Mouse (Mus musculus): ENCODE results near the gene Gnb1.

Gene Gnb1

GRCm38 (mm10) chr4:155485521-155485920, 5.6 kb upstream of the Gnb1 start:
- DNase-seq (ENCODE audit: low spot score in 2 of 2), result no peak

DNA sequence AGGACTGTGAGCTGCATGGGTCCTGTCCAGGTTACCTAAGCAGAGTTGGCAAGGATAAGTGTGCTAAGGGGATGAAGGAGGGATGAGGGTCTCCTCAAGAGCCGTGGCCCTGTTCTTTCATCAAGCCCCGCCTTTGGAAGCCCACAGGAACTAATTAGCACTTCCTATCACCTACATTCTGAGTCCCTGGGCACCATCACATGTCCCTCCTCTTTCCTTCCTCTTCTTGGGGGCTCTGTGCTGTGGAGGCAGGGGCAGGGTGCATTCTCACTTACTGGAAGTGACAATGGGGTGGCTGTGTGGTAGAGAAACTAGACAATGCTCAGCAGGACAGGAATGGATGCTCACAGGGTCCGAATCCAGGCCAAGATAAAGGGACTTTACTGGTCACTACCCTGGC, 3.4 kb upstream of the Gnb1 start:
- DNase-seq (ENCODE audit: low spot score in 2 of 2), result no peak

DNA sequence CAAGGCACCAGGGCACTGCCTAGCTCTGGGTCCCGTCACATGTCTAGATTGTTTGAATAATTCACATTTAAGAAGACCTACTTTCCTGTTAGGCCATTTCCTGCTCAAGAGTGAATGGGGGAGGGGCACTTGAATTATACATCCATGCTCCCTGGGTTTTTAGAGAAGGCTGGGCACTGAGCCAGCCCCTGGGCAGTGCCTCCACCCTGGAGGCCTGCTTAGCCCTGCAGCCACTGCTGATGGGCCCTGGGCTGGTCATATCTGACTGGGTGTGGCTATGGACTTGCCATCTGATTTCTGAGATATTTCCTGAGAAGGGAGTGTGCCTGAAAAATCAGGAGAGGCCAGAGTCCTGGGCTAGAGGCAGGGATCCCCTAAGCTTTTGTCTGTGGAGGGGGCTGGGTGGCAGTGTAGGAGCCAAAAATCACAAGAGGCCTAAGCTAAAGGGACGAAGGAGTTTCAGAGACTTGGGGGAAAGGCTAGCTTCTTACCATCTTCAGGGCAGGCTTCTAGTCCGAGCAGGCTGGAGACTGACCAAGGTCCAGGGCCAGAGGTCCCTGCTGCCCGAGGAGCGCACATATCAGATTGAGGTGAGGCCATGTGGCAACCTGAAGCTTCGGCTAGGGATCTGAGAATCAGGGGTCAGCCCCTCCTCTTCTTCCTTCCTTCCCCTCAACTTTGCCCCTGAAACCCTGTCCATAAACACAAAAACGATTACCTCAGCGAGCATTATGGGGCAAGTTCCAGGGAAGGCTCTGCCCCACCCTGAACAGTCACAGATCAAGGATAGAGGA, 2.7 kb upstream of the Gnb1 start:
- no peak for DNase-seq (ENCODE audit: low spot score in 2 of 2)

DNA sequence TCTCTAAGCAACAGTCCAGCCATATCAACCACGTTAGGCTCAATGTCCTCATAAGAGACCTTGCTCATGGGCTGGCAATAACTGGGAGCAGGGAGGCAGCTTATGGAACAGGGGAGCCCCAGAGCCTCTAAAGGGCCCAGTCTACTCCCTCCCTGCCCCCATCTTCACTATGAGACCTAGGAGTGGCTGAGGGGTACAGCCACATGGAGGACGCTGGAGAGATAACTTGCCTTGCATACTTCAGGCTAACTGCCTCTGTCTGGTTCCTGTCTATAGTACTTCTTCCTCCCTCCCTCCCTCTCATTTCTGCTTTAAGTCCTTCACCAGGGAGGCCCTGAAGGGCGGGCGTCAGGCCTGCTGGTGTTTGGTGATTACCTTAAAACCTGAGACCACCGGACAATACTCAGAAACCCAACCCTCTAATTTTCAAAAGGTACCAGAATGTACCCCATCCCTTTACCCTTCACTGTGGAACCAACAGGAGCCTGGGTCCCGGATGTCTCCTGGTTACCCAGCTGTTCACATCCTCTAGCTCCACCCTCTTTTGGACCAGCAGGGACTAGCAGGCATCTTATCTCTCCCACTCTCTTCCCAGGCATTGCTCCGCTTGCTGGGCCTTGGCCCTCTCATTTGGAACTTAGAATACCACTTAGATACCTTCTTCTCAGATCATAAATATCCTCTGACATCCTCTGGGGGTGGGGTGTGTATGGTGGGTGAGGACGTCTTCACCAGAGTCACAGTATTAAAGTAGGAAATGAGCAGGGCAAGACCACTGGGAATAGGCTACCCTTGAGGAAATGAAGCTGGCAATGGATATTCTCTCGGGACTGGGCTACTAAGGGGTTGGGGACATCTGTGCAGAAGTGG, 1.8 kb upstream of the Gnb1 start:
- DNase-seq (ENCODE audit: low spot score in 2 of 2), result no peak

- no peak for DNase-seq (ENCODE audit: low spot score in 2 of 2)
Observed at GRCm38 (mm10) chr4:155490456-155490855, 705 bp upstream of the Gnb1 start.

- no peak for DNase-seq (ENCODE audit: low spot score in 2 of 2)
Observed at GRCm38 (mm10) chr4:155491529-155492130, 469 bp downstream of the Gnb1 start.

DNA sequence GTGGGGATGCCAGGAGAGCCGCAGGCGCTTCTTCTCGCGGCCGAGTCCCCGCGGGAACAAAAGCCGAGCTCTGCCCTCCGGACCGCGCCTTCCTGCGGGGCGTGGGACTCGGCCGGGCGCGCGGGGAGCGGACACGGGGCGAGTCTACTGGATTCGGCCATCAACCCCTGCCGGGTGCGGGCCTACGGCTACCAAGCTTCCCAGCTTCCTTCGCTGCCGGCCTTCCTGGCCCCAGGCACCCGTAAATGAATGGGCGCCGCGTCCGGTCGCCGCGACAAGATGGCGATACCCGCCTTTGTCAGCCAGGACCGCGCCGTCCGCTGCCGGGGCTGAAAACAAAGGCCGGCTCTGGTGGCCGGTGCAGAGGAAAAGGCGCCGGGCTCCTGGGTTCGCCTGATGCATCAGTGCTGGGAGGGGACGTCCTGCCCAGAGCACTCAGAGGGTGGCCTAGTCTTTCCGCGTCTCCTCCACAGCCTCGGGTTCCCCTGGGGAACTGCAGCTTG, 1.0 kb downstream of the Gnb1 start:
- peak in 1 of 2 experiments; percentile 17 for DNase-seq (ENCODE audit: low spot score in 2 of 2)

DNA sequence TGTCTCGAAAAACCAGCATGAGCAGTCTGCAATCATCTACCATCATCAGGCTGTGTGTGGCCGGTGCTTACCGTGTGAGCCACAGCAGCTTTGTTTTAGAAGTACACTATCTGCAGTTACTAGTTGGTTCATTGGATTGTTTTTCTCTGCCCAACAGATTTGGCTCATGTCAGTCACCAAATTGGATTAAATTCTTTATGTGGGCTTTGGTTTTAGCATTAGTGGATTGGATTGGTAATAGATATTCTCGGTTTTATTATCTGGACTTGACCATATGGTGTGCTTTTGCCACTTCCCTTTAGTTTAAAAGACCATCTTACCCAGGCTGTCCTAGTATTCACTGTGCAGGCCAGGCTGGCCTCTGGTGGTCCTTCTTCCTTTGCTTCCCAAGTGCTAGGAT, 3.7 kb downstream of the Gnb1 start:
- no peak for DNase-seq (ENCODE audit: low spot score in 2 of 2)

DNA sequence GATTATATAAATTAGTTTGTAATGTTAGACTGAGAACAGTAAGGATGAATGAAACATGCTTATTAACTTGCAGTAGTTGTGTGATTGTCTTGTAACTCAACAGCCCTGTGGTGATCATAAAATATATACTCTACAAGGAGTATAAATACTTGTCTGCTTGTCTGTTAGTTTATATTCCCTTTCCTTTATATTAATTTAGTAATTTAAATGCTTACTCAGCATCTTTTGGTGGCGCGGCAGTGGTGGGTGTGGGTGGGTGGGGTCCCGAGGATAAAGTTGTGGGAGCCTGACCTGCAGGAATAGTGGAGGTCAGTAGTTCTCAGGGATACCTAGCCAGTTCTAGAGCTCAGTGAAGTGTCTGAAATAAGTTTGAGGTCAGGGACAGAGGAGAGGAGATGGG, 6.8 kb downstream of the Gnb1 start:
- no peak for DNase-seq (ENCODE audit: low spot score in 2 of 2)

GRCm38 (mm10) chr4:155501126-155501525, 10.0 kb downstream of the Gnb1 start:
- no peak for DNase-seq (ENCODE audit: low spot score in 2 of 2)

GRCm38 (mm10) chr4:155505067-155505466, 13.9 kb downstream of the Gnb1 start:
- no peak for DNase-seq (ENCODE audit: low spot score in 2 of 2)

- no peak for DNase-seq (ENCODE audit: low spot score in 2 of 2)
Observed at GRCm38 (mm10) chr4:155505671-155506295, 14.6 kb downstream of the Gnb1 start.

GRCm38 (mm10) chr4:155508614-155509013, 17.5 kb downstream of the Gnb1 start:
- DNase-seq (ENCODE audit: low spot score in 2 of 2), result no peak

DNA sequence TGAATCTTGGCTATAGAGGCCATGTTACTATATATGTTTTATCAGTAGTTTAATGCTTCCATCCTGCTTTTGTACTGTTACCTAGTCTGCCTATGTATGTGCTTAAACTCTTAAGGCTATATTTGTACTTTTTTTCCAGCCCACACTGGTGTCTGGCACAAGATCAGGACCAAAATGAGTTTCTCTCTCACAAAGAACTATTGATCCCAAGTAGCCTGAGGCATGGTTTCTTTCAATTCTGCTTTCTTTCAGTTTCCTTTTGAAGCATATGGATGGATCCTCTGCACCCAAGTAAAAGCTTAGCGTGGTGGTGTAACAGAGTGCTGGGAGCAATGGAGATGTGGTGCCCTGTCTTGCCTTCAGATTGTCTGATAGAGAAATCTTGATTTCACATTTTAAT, 19.8 kb downstream of the Gnb1 start:
- no peak for DNase-seq (ENCODE audit: low spot score in 2 of 2)

GRCm38 (mm10) chr4:155514810-155515209, 23.6 kb downstream of the Gnb1 start:
- DNase-seq (ENCODE audit: low spot score in 2 of 2), result no peak

GRCm38 (mm10) chr4:155517948-155518517, 26.9 kb downstream of the Gnb1 start:
- DNase-seq (ENCODE audit: low spot score in 2 of 2), result no peak

DNA sequence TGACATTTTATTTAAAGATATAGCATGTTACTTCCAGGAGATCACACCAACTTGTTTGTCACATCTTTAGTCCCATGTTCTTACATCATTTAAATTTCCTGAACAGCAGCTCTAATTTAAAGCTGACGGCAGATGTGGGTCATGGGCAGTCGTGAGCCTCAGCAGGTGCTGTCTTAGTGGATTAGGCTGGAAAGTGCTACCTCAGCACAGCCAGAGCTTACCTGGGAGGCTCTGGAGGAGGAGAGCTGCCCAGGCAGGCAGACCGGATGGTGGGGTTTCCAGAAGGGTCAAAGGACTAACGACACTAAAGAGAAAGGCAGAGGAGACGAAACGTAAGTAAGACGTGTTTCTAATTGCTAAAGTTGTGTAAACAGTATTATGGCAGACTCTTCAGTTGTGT, 31.2 kb downstream of the Gnb1 start:
- no peak for DNase-seq (ENCODE audit: low spot score in 2 of 2)

DNA sequence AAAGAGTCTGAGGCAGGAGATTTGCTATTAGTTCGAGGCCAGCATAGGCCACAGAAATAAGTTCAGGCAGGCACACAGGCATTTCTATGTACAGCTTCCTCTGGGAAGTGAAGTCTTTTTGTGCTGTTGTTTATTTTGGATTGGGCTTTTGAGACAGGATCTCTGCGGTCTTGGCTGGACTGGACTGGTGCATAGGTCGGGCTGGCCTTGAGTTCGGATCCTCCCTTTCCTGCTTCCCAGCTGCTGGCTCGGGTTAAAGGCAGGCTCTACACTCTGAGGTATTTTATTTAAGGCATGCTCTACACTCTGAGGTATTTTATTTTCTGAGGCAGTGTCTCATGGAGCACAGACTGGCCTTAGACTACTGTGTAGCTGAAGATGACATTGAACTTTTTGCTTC, 34.6 kb downstream of the Gnb1 start:
- DNase-seq (ENCODE audit: low spot score in 2 of 2), result no peak

DNA sequence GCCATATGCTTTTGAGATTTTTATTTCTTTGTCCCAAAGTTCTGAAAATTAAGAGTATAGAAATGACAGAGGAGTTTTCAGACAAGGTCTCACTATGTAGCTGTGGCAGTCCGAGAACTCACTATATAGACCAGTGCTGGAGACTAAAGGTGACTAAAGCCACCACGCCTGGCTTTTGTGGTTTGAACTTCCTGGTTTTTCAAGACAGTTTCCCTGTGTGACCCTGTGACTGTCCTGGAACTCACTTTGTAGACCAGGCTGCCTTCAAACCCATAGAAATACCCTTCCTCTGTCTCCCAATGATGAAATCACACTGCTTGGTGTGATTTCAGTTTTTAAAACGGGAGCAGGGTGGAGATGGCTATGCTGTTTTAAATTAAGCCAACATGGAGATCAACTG, 38.1 kb downstream of the Gnb1 start:
- DNase-seq (ENCODE audit: low spot score in 2 of 2), result no peak

DNA sequence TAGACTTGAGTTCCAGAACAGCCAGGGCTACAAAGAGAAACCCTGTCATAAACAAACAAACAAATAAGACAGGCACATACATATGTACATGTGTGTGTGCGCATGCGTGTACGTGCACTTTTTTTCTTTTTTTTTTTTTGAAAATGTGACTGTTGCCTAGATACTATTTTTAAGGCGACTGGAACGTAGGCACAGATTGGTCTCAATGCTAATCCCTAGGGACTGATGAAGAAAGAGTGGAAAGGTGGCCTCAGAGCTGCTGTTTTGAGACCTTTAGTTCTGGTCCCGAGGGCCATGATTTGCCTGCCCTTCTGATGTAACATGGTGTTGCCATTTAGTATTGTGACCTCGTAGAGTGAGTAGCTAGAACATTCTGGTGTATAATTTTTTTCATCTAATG, 58.8 kb downstream of the Gnb1 start:
- no peak for DNase-seq (ENCODE audit: low spot score in 2 of 2)

DNA sequence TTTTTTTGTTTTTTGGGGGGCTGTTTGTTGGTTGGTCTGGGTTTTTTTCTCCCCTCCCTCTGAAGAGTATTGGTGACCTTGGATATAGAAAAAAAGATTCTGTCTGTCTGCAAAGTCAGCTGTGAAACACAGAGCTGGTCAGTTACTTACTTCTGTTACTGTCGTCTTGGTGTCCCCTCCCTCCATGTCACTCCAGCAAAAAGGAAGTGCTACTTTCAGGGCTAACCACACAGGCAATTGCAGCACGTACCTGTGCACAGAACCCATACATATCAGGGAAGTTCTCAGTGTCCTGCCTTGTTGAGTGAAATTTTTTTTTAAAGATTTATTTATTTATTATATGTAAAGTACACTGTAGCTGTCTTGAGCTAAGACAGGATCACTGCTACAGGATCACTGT, 59.3 kb downstream of the Gnb1 start:
- no peak for DNase-seq (ENCODE audit: low spot score in 2 of 2)

DNA sequence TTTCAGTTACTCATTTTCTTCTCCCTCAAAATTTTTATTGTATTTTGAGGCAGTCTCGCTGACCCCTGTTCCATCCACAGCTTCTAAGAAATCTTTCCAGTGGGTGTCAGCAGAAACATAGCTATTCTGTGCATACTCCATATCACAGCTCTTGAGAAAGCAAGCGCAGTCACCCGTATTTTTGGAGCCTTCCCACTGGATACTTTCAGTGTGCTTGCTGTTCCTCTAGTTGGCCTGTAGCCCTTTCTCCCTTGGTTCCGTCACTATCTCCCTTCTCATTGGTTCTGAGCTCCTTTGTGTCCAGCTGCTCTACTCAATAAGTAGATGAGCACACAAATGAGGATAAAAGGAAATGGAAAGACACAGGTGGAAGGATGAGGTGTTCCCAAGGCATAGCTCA, 59.9 kb downstream of the Gnb1 start:
- DNase-seq (ENCODE audit: low spot score in 2 of 2), result no peak
